Mouse (Mus musculus) Patski (cell line): ENCODE measurements around the gene Slc25a39. TPM values are rescaled to one million over a fixed set of nuclear protein-coding genes. Genes with fewer than 3 reads are reported as not detected.

Source experiments
- ATAC-seq: fragments of 100-300 bp; one replicate; pipeline ENCODE4 v1.8.0; 2021
- CTCF ChIA-PET: fragments of 350-600 bp; sonication (Branson Sonifier 250); formaldehyde crosslinking; loops from one replicate; lab custom pipeline; 2022; ENCODE audit warnings: inconsistent platforms; lab: Charles Lee
- POLR2A ChIA-PET: fragments of 350-600 bp; sonication (Branson Sonifier 250); formaldehyde crosslinking; loops from one replicate; lab custom pipeline; 2022; ENCODE audit warnings: antibody characterized with exemption, inconsistent platforms; lab: Charles Lee
- DNase-seq: peaks from one replicate; pipeline ENCODE4 v3.0.0-alpha.2; 2011; ENCODE audit warnings: low read depth, low spot score
- H3K27me3 ChIP-seq: fragments of 371-371 bp; one replicate; pipeline ENCODE4 v1.5.1; 2021
- CTCF ChIP-seq: fragments of 100-300 bp; IDR thresholded peaks from one replicate; pipeline ENCODE4 v1.5.1; 2021
- in situ Hi-C: fragments of 300-500 bp; cut with MboI; formaldehyde crosslinking; loops from 3 replicates; pipeline ENCODE4 v1.11.1; 2018; ENCODE audit warnings: low pct_unique_long_range_greater_than_20kb, mixed read lengths
- polyA plus RNA-seq: library from polyadenylated mRNA; unstranded; gene quantifications from one replicate; pipeline ENCODE4 v1.2.3, GENCODE M21; 2021

Slc25a39 gene
- polyA plus RNA-seq, 1 experiment from 2014 or later = 388 TPM

DNA sequence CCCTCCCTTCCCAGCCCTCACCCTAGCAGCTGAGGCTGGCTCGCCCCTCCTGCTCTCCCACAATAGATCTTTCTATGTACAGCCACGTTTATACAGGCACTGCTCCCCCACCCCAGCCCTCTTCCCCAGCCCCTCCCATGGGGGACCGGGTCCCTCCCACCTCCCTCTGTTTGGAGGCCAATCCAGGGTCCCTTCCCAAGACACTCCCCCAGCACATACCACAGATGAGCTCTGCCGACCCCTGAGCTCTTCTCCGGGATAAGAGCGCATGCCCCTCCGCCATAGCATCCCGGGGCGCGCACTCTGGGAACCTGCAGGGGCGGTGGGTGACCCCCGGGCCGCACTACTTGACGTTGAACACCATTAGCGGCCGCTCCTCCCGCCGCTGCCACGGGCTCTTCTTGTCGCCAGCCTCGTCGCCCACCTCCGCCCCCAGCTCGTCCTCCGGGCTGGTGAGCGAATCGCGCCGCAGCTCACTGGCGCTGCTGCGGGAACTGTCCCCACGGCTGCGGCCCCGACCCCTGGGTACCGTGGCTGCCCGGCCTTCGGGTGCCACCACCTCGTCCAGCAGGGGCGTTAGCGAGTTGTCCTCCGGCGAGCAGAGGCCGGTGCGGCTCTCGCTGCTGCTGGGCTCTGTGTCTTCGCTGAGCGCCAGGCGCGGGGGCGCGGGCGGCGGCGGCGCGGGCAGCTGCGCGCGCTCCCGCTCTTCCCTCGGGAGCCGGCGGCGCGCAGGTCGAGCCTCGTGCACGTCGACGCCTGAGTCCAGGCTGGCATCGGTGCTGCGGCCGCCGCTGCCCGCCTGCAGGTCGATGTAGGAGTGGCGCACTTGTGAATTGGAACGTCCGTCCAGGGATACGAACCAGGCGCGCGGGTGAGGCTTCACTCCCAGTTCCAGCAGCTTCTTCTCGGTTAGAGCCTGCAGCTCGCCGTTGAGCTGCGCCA lies 29.6 kb upstream of the Slc25a39 start:
- in situ Hi-C loops = no loop called here
- ATAC-seq (no peak), DNase-seq (no peak)
- H3K27me3 ChIP-seq = no peaks in the 10 kb centered on the region
- TF ChIP-seq CTCF = no peak
- CTCF ChIA-PET = interaction anchor here (1.4 kb wide), 1 partner anchor 128 kb away, joined by 3 read pairs; no protein-coding TSS in a partner anchor
- POLR2A ChIA-PET = interaction anchor here (1.2 kb wide), 1 partner anchor 8 kb away, joined by 6 read pairs; no protein-coding TSS in a partner anchor

GRCm38 (mm10) chr11:102436471-102436790 lies 28.7 kb upstream of the Slc25a39 start:
- DNase-seq = no peak
- CTCF ChIA-PET = interaction anchor here (1.4 kb wide), 1 partner anchor 127 kb away, joined by 3 read pairs; no protein-coding TSS in a partner anchor
- no peak for ATAC-seq

GRCm38 (mm10) chr11:102435754-102436470 lies 28.2 kb upstream of the Slc25a39 start:
- ChIA-PET CTCF (interaction anchor here (1.4 kb wide), 1 partner anchor 127 kb away, joined by 3 read pairs; no protein-coding TSS in a partner anchor), POLR2A (interaction anchor here (0.8 to 1.0 kb wide), 2 partner anchors 140 to 149 kb away, joined by 3 to 8 read pairs; no protein-coding TSS in a partner anchor)
- no peak for DNase-seq
- no peak for ATAC-seq
- in situ Hi-C loops = no loop called here
- H3K27me3 ChIP-seq = no peaks in the 10 kb centered on the region
- no peak for TF ChIP-seq CTCF

More at GRCm38 (mm10) chr11:102436471-102436790, 28.7 kb upstream of the Slc25a39 start:
- H3K27me3 ChIP-seq = no peaks in the 10 kb centered on the region
- in situ Hi-C loops = no loop called here
- POLR2A ChIA-PET = interaction anchor here (1.2 kb wide), 1 partner anchor 9 kb away, joined by 6 read pairs; no protein-coding TSS in a partner anchor
- no peak for TF ChIP-seq CTCF

DNA sequence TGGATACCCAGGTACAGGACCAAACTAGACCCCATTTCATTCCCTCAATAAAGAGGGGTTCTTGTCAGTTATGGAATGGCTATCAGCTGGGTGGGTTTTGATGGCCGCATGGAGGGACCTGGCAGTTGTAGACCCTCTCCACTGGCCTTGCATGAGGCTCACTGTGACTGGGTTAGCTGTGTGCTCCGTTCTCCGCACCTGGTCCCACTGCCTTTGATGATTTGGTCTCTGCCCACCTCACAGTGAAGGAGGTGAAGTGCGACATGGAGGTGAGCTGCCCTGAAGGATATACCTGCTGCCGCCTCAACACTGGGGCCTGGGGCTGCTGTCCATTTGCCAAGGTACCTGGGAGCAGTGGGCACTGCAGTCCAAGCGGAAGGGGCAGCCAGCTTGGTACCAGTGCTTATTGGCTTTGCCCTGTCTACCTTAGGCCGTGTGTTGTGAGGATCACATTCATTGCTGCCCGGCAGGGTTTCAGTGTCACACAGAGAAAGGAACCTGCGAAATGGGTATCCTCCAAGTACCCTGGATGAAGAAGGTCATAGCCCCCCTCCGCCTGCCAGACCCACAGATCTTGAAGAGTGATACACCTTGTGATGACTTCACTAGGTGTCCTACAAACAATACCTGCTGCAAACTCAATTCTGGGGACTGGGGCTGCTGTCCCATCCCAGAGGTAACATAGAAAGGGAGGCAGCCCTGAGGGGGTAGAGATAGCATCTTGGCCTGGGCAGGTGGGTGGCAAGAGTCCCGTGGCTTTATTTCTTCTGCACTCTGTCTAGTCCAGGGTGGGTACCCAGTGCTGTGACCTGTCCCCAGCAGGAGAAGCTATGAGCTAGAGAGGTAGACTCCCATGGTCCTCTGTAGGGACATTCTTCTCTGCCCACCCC lies 27.3 kb upstream of the Slc25a39 start:
- ChIA-PET CTCF (interaction anchor here (1.3 to 1.8 kb wide), 5 partner anchors 9 to 158 kb away, joined by 3 to 11 read pairs (median 5); partner anchors contain the start of gene Fam171a2), POLR2A (interaction anchor here (0.8 to 1.0 kb wide), 2 partner anchors 140 to 148 kb away, joined by 3 to 8 read pairs; no protein-coding TSS in a partner anchor)
- ATAC-seq (no peak), DNase-seq (no peak)
- in situ Hi-C loops = no loop called here
- no peaks in the 10 kb centered on the region for H3K27me3 ChIP-seq
- no peak for TF ChIP-seq CTCF

DNA sequence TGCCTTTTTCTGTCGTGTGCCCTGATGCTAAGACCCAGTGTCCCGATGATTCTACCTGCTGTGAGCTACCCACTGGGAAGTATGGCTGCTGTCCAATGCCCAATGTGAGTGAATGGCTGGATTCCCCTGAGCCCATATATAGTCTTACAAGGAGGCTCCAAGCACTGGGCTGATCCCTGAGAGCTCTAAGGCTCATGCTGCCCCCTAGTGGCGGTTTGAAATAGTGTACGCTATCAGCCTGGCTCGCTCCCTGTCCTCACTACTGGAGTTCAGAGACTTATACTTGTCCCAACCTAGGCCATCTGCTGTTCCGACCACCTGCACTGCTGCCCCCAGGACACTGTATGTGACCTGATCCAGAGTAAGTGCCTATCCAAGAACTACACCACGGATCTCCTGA lies 26.7 kb upstream of the Slc25a39 start:
- DNase-seq = no peak
- H3K27me3 ChIP-seq = no peaks in the 10 kb centered on the region
- no peak for TF ChIP-seq CTCF
- POLR2A ChIA-PET = interaction anchor here (1.0 kb wide), 1 partner anchor 147 kb away, joined by 8 read pairs; no protein-coding TSS in a partner anchor
- ATAC-seq = no peak
- CTCF ChIA-PET = interaction anchor here (1.3 to 1.8 kb wide), 5 partner anchors 9 to 157 kb away, joined by 3 to 11 read pairs (median 5); partner anchors contain the start of gene Fam171a2
- in situ Hi-C loops = no loop called here

GRCm38 (mm10) chr11:102433866-102434265 lies 26.1 kb upstream of the Slc25a39 start:
- in situ Hi-C loops = no loop called here

DNA sequence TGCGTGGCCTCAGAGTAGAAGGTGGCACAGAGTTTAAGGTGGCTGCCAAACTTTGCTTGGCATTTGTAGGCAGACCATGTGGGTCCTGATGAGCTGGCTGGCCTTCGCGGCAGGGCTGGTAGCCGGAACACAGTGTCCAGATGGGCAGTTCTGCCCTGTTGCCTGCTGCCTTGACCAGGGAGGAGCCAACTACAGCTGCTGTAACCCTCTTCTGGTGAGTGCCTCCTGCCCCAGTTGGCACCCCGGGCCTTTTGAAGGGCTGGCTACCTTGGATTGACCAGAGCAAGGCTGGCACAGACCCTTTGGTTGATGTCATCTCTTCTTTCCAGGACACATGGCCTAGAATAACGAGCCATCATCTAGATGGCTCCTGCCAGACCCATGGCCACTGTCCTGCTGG lies 25.1 kb upstream of the Slc25a39 start:
- in situ Hi-C loops = no loop called here
- no peaks in the 10 kb centered on the region for H3K27me3 ChIP-seq
- TF ChIP-seq CTCF = no peak
- ChIA-PET POLR2A (interaction anchor here (1.1 kb wide), 1 partner anchor 13 kb away, joined by 4 read pairs; no protein-coding TSS in a partner anchor), CTCF (interaction anchor here (1.2 kb wide), 1 partner anchor 117 kb away, joined by 3 read pairs; no protein-coding TSS in a partner anchor)
- DNase-seq (no peak), ATAC-seq (no peak)

More at GRCm38 (mm10) chr11:102433866-102434265, 26.1 kb upstream of the Slc25a39 start:
- H3K27me3 ChIP-seq = no peaks in the 10 kb centered on the region
- ATAC-seq = no peak
- DNase-seq = no peak
- TF ChIP-seq CTCF = no peak
- ChIA-PET POLR2A (no interaction called here), CTCF (interaction anchor here (1.3 to 1.8 kb wide), 5 partner anchors 8 to 156 kb away, joined by 3 to 11 read pairs (median 5); partner anchors contain the start of gene Fam171a2)

DNA sequence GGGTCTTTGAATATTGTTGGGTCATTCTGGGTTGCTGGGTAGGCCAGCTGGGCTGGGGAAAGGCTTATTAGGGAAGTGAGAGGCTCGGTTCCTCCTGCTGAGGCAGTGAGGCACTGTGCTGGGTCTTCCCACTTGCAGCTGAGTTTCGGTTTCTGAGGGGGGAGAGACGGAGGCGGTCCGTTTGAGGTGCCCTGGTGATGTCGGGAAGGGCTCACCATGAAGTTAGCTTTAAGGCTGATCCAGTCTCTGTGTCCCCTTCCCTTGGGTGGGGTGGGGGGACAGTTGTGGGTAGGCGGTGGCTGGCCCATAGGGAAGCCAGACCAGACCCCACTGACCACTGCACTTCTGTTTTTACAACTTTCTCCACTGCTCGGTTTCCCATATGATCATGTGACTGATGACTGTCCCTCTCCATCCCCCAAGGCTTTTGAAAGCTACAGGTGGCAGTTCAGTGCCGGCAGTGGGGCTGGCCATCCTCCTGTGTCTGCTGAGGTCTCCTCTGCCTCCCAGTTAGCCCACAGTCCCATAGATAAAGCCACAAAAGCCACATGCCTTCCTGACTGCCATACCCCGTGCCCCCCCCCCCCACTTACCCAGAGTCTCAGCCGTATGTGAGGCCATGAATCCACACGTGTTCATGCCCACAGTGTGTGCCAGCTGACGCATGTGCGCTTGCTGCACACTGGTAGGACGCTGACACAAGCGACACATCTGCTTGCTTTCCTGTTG lies 24.5 kb upstream of the Slc25a39 start:
- ATAC-seq = no peak
- CTCF ChIA-PET = interaction anchor here (1.2 to 1.9 kb wide), 2 partner anchors 14 to 116 kb away, joined by 3 to 6 read pairs; no protein-coding TSS in a partner anchor
- POLR2A ChIA-PET = interaction anchor here (1.1 kb wide), 2 partner anchors 14 to 25 kb away, joined by 3 to 4 read pairs; partner anchors contain the start of gene Slc25a39
- no peak for DNase-seq
- TF ChIP-seq CTCF = no peak
- in situ Hi-C loops = no loop called here
- H3K27me3 ChIP-seq = no peaks in the 10 kb centered on the region
